16 mouse cellular contexts compared by ENCODE assay signal in genomic region chr11:88782531-88782930, GRCm38 (mm10).
"Had no signal": no experiment of that assay in that cellular context is flagged by ENCODE, and none has a peak within 500 bp of the region (broad histone marks: within the 10 kb centered on the region; RNA-seq: fewer than 3 reads in every experiment).

No protein-coding gene starts in this region.

- DNase-seq: heart, postnatal 10 days; heart, postnatal 14 days; heart, postnatal 36 days; heart, postnatal 4 days; kidney, adult 11 months; kidney, adult 18-20 months; kidney, adult 2 months; kidney, adult 8-10 months; kidney, adult 9 months; kidney, postnatal 10 days; kidney, postnatal 14 days; kidney, postnatal 25 days; kidney, postnatal 36 days; kidney, postnatal 4 days; layer of hippocampus, adult 9-11 months; layer of hippocampus, postnatal 36 days had no signal
